Mouse (Mus musculus) cortical plate, adult 2 months (tissue): ENCODE results near the gene Tmem50a.

Experiments used
- CTCF ChIP-seq: fragments of 200-500 bp; IDR thresholded peaks from 2 replicates; pipeline ENCODE4 v1.5.1; 2011; ENCODE audit warnings: mild to moderate bottlenecking, control low read depth, low read length; ENCODE audit not compliant: insufficient read depth; ENCODE audit errors: extremely low read depth
- POLR2A ChIP-seq: fragments of 200-500 bp; IDR thresholded peaks from 2 replicates; pipeline ENCODE4 v1.6.1; 2011; ENCODE audit warnings: mild to moderate bottlenecking, low read length, control low read depth; ENCODE audit not compliant: insufficient read depth; ENCODE audit errors: extremely low read depth

GRCm38 (mm10) chr4:134919733-134920540, 5.1 kb upstream of the Tmem50a start:
- TF ChIP-seq POLR2A: no peak
- no peak for TF ChIP-seq CTCF
